Mouse (Mus musculus) T-cell, adult 2 months (primary cell): ENCODE data around the gene Ckap4.
A peak's percentile ranks its signal among the peaks of the same experiment; 100 is the strongest.
"Not testable (repeated sequence)": the region's sequence is repeated elsewhere in the genome, so short reads cannot be mapped to it uniquely, and the experiment has no call there.

Experiments
- DNase-seq: peaks from one replicate; pipeline ENCODE4 v3.0.0; 2022; ENCODE audit warnings: low spot score

Gene Ckap4

DNA sequence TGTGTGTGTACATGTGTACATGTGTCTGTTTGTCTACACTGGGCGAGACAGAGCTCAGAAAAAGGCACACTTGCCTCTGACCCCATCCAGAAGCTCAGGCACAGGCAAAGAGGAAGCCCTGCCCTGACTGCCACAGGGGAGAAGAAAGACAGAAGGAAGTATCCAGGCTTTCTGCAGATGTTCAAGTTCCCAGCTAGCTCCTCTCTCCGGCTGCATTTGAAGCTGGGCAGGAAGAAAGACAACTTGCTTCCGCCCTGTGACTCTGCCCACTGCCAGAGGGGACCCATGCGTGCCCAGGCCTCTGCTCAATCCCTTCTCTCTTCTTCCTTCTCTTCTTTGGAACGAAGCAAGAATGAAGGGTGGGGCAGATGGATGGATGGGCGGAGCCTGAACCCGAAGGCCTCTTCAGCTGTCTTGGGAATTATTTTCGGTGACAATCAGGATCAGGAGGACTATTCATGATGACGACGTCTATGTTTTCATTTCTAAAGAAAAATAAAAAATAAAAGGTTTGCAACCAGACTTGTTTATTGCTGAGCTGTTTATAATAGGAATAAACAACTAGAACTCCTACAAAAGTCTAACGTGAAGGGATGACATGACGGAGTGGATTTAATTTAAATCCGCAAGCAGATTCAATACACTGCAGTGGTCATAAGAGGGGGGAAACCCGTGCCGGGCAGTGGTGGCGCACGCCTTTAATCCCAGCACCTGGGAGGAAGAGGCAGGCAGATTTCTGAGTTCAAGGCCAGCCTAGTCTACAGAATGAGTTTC is 15.5 kb upstream of the Ckap4 start:
- DNase-seq = no peak

GRCm38 (mm10) chr10:84544841-84545610 is 11.2 kb upstream of the Ckap4 start:
- no peak for DNase-seq

GRCm38 (mm10) chr10:84542802-84543658 is 9.2 kb upstream of the Ckap4 start:
- DNase-seq = no peak

DNA sequence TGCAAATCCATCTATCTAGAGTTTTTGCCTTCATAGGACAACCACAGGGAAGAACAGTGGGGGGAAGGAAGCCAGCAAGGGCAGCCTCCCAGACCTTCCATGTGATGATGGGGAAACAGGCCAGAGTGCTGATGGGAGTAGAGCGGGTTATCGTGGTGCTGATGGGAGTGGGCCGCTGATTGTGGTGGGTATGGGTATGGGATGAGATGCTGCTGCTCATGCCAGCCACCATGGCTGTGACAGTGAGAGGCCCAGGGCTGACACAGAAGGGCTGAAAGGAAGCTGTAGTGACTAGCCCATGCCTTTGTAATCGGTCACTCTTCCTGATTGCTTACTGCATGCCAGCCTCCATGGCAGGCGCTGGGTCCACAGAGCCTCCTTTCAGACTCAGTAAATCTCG is 5.8 kb upstream of the Ckap4 start:
- no peak for DNase-seq

GRCm38 (mm10) chr10:84535859-84536258 is 2.0 kb upstream of the Ckap4 start:
- no peak for DNase-seq

- no peak for DNase-seq
These were observed 1.6 kb upstream of the Ckap4 start for GRCm38 (mm10) chr10:84535458-84535857.

GRCm38 (mm10) chr10:84532911-84533882 is 665 bp downstream of the Ckap4 start:
- peak; percentile 27 for DNase-seq

DNA sequence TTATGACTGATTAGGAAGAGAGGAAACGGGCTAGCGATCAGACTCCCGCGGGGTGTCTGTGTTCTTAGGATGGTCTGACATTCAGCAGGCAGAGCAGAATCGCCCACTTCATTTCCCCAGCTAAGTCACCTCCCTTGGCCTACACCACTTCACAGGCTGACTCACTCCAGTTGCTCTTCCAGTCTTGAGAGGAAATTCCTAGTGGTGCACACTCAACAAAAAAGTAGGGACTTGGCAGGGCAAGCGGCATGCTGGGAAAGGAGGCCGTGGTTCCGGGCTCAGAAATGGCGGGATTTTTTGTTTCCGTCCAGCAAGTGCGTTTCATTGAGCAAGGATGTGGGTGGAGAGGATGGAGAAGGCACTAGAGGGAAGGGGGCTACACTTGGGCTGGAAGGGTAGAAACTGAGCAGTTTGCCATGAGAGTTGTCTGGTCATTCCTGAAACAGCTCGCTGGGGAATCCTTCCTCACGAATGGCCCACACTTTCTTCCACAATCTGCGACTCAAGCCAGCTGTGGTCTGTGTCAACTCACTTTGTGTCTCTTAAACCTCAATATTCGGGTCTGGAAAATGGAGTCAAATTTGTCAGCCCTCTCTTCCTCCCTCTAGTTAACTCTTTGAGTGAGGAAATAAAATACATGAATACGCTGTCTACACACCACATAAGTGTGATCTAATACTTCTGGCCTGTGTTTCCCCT is 1.5 kb downstream of the Ckap4 start:
- DNase-seq = no peak

GRCm38 (mm10) chr10:84531576-84531975 is 2.3 kb downstream of the Ckap4 start:
- DNase-seq = no peak

GRCm38 (mm10) chr10:84530388-84530787 is 3.5 kb downstream of the Ckap4 start:
- no peak for DNase-seq

- DNase-seq = no peak
These were observed 6.2 kb downstream of the Ckap4 start for GRCm38 (mm10) chr10:84527631-84528030.

DNA sequence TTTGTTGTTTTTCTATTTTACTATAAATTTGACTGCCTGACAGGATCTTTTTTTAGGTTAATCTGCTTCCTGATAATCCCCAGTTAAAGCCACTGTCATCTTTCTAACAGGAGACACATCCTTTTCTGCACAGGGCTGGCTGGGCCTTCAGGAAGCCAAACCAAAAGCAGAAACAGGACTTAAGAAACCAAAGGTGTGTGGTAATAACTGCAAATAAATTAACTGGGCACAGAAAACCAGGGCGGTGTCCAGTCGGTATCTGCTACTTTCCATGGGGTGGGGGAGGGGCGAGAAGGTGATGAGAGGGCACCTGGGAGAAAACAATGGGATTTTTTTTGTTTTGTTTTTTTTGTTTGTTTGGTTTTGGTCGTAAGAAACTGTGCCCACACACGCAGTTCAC is 6.8 kb downstream of the Ckap4 start:
- DNase-seq = no peak

- no peak for DNase-seq
These were observed 7.4 kb downstream of the Ckap4 start for GRCm38 (mm10) chr10:84526488-84526887.

DNA sequence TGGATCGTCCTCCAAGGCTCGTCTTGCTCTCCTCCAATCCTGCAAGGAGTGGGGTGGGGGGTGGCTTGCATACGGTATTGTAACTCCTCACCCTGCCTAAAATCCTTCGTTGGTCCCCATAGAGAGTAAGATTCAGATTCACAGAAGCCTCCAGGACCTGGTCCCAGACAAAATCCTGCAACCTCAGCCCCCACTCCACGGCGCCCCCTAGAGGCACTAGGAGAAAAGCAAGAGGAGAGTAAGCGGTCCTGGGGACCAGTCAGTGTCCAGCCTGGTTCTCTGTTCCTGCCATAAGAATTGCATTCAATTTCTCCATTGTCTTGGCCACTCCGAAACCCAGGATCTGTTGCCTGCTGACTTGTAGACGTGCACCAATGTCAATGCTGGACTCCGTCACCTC is 10.2 kb downstream of the Ckap4 start:
- no peak for DNase-seq

DNA sequence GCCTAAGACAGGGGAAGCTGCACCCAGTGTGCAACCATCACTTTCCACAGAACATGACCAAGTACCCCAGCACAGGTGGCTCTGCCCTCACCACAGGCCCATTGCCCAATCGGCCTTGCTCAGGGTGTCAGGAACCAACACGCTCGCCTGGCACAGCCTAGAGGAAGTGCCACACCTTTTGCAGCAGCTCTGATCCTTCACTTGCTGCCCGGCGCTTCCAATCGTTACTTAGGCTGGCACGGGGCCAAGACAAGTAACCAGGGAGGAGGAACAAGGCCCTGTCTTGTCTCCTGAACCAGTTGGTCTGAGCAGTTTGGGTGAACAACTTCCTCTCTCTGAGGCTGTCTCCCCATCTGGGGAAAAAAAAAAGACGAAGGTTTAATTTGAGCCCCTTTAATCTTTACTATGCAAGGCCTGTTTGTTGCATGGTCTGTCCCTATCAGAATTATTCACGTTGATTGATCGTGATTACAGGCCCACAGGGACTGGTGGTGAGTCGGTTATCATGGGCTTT is 17.4 kb downstream of the Ckap4 start:
- peak; percentile 36 for DNase-seq

DNA sequence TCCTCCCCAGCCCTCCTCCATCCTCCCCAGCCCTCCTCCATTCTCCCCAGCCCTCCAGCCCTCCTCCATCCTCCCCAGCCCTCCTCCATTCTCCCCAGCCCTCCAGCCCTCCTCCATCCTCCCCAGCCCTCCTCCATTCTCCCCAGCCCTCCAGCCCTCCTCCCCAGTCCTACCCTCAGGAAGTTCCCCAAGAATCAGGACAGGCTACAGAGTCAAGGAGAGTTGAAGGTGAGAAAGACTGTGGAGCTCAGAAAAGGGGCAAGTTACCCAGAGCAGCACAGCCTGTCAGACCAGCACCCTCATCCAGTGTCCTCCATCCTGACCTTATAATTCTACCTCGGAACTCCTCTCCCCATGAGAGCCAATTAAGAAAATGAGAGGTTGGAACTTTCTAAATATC is 17.9 kb downstream of the Ckap4 start:
- not testable (repeated sequence) for DNase-seq

DNA sequence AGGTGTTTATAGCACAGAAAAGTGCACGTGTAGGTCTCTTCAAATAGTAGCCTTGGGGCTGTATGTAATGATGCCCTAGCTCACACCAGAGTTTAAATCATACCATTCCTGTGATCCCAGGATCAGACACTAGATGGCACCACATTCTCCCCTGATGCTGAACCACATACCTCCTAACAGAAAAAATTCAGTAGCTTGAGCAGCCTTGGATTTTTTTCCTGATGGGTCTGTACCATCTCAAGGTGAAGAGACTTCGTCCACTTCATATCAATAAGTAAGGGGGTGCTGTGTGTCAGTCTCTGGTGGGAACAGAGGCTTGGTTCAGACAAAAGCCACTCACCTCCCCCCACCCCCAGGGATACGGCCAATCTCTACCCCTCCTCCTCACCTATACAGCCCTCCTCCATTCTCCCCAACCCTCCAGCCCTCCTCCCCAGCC is 18.3 kb downstream of the Ckap4 start:
- peak; percentile 76 for DNase-seq

DNA sequence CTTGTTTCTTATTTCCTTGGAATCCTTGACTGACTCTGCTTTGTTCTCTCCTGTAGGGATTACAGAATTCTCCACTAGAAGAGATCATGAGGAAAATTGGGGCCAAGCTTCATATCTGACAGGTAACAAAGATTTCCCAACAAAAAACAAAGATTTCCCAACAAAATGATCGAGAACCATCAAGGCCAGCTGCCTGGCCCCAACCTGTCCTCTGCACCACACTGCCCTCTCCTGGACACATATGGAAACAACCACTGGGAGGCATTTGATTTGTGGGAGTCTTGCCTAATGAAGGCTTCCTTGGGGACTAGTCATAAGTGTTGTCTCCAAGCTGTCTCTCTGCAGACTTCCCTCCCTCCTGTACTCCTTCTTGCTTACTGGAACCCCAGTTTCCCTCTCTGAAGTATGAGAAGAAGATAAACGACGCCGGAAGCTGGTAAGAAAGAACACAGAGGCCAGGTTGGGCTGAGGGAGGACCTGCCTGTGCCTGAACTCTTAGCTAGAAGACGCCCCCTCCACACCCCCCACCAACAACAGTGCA is 19.8 kb downstream of the Ckap4 start:
- DNase-seq = peak; percentile 47

- DNase-seq = no peak
These were observed 21.1 kb downstream of the Ckap4 start for GRCm38 (mm10) chr10:84512766-84513165.

DNA sequence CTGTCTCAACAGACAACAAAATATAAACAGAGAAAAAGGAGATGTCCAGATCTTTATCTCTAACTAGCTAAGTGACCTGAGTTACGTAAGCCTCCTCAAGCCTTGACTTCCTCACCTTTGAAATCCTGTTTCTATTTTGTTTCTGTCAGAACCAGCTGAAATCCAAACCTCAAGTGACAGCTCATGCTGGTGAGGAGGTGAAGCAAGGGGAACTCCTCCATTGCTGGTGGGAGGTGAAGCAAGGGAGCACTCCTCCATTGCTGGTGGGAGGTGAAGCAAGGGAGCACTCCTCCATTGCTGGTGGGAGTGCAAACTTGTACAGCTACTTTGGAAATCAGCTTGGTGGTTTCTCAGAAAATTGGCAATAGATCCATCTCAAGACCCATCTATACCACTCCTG is 25.3 kb downstream of the Ckap4 start:
- no peak for DNase-seq
